Mouse (Mus musculus) G1E (cell line): ENCODE data around the gene Isx.

Experiments
- CTCF ChIP-seq: IDR thresholded peaks from 2 replicates; pipeline ENCODE4 v1.5.1; 2012; ENCODE audit warnings: low read depth, low read length, inconsistent platforms, mixed read lengths
- TAL1 ChIP-seq: conservative IDR thresholded peaks from 2 replicates; pipeline ENCODE4 v1.6.1; 2012; ENCODE audit warnings: low read depth, low read length, inconsistent platforms, mixed read lengths

- TF ChIP-seq TAL1 (no peak), CTCF (no peak)
Measured at GRCm38 (mm10) chr8:74910708-74911107, 37.7 kb downstream of the Isx start.
